Mouse (Mus musculus) right cerebral cortex, postnatal 36 days (tissue): ENCODE results near the gene Snrpg.
"Not testable (repeated sequence)": the region's sequence is repeated elsewhere in the genome, so short reads cannot be mapped to it uniquely, and the experiment has no call there.

Experiments used
- DNase-seq, 2 experiments: peaks; one replicate each; pipeline ENCODE4 v3.0.0; 2022; ENCODE audit warnings: low spot score in 2 of 2, mixed read lengths in 1 of 2

The Snrpg gene

GRCm38 (mm10) chr6:86370764-86371339 is at the start of gene Snrpg:
Gene Snrpg, plus strand, starts transcription at chr6:86371304.
- no peak for DNase-seq

- DNase-seq: no peak
Observed at GRCm38 (mm10) chr6:86322031-86322563, 49.0 kb upstream of the Snrpg start.

- DNase-seq: no peak
Observed at GRCm38 (mm10) chr6:86322991-86323390, 48.1 kb upstream of the Snrpg start.

GRCm38 (mm10) chr6:86324400-86324799 is 46.7 kb upstream of the Snrpg start:
- no peak for DNase-seq

- DNase-seq: no peak
Observed at GRCm38 (mm10) chr6:86325646-86326045, 45.5 kb upstream of the Snrpg start.

GRCm38 (mm10) chr6:86326866-86327265 is 44.2 kb upstream of the Snrpg start:
- DNase-seq: no peak

- no peak for DNase-seq
Observed at GRCm38 (mm10) chr6:86328369-86328768, 42.7 kb upstream of the Snrpg start.

- DNase-seq: no peak
Observed at GRCm38 (mm10) chr6:86329943-86330342, 41.2 kb upstream of the Snrpg start.

- no peak for DNase-seq
Observed at GRCm38 (mm10) chr6:86335121-86335849, 35.8 kb upstream of the Snrpg start.

- no peak for DNase-seq
Observed at GRCm38 (mm10) chr6:86335860-86336259, 35.2 kb upstream of the Snrpg start.

- not testable (repeated sequence) for DNase-seq
Observed at GRCm38 (mm10) chr6:86336340-86336739, 34.8 kb upstream of the Snrpg start.

GRCm38 (mm10) chr6:86343656-86344055 is 27.4 kb upstream of the Snrpg start:
- DNase-seq: no peak

- DNase-seq: no peak
Observed at GRCm38 (mm10) chr6:86346063-86346462, 25.0 kb upstream of the Snrpg start.

GRCm38 (mm10) chr6:86349257-86349656 is 21.8 kb upstream of the Snrpg start:
- DNase-seq: no peak

GRCm38 (mm10) chr6:86354948-86355347 is 16.2 kb upstream of the Snrpg start:
- DNase-seq: no peak

GRCm38 (mm10) chr6:86356956-86357355 is 14.1 kb upstream of the Snrpg start:
- no peak for DNase-seq

GRCm38 (mm10) chr6:86360691-86361090 is 10.4 kb upstream of the Snrpg start:
- no peak for DNase-seq

- no peak for DNase-seq
Observed at GRCm38 (mm10) chr6:86361373-86361772, 9.7 kb upstream of the Snrpg start.

- peak; percentile 55 to 68 for DNase-seq
Observed at GRCm38 (mm10) chr6:86364442-86365141, 6.5 kb upstream of the Snrpg start.

- DNase-seq: peak; percentile 86 to 88
Observed at GRCm38 (mm10) chr6:86365371-86366124, 5.6 kb upstream of the Snrpg start, which contains the start of gene Fam136a. Gene Fam136a, plus strand, starts transcription at chr6:86365646.

GRCm38 (mm10) chr6:86366125-86366852 is 4.8 kb upstream of the Snrpg start:
- DNase-seq: no peak
